Mouse (Mus musculus) olfactory bulb, adult 2 months (tissue): ENCODE data around the gene Zfp750. TPM values are rescaled to one million over a fixed set of nuclear protein-coding genes. Genes with fewer than 3 reads are reported as not detected.

Experiments
- H3K27ac ChIP-seq: fragments of 200-500 bp; 2 replicates; pipeline ENCODE4 v1.5.1; 2012; ENCODE audit warnings: low read depth, low read length; ENCODE audit not compliant: insufficient read depth
- H3K4me1 ChIP-seq: fragments of 200-500 bp; 2 replicates; pipeline ENCODE4 v1.6.1; 2012; ENCODE audit warnings: low read length; ENCODE audit not compliant: control insufficient read depth, insufficient read depth
- H3K4me3 ChIP-seq: fragments of 200-500 bp; 2 replicates; pipeline ENCODE4 v1.5.1; 2012; ENCODE audit warnings: mild to moderate bottlenecking, low read depth, low read length, moderate library complexity; ENCODE audit not compliant: insufficient read depth
- CTCF ChIP-seq: fragments of 200-500 bp; IDR thresholded peaks from 2 replicates; pipeline ENCODE4 v1.5.1; 2012; ENCODE audit warnings: low read depth, mild to moderate bottlenecking, low read length, moderate library complexity; ENCODE audit not compliant: insufficient read depth
- POLR2A ChIP-seq: fragments of 200-500 bp; IDR thresholded peaks from 2 replicates; pipeline ENCODE4 v1.6.1; 2012; ENCODE audit warnings: mild to moderate bottlenecking, low read depth, low read length, moderate library complexity; ENCODE audit not compliant: insufficient read depth
- WGBS: fragments of 180-500 bp; shearing (Covaris S2); methylation state at CpG from one replicate; pipeline ENCODE4 v1.1.7; 2018; 5-methylcytosine and 5-hydroxymethylcytosine counted together
- polyA plus RNA-seq: library from polyadenylated mRNA; stranded (reverse); fragments of >200 nt; gene quantifications from 2 replicates; pipeline ENCODE4 v1.2.4, GENCODE M21; 2012; ENCODE audit warnings: low replicate concordance; ENCODE audit not compliant: missing spikeins, insufficient read depth, insufficient read length

The Zfp750 gene
- polyA plus RNA-seq, 1 experiment, result not detected

DNA sequence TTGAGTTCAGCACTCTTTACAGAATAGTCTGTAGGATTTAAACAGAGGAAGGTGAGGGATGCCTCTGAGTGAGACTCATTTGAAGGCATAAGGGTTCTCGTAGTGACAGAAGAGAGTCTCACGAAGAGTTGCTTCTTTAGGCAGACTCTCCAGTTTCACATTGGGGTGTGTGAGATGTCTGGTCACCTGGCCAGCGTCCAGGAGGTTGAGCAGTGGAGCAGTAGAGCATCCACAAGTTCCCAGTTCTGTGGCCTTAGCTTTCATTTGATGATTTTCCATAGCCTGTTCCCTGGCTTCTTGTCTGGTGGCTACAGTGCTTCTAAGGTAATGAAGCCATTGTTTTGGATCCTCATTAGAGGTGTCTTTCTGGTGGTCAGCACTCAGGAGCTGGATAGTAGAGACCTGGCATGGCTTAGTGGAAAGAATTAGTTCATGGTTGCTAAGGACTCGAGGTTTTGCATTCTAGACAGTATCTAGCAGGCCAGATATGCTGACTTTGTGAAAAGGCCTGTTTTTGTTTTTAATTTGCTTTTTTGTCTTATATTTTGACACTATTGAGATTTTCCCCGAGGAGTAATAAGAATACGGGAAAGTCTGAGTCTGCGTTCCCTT lies 33.8 kb upstream of the Zfp750 start:
- Histone ChIP-seq H3K4me3 (no peak overlapping the region), H3K27ac (no peak overlapping the region), H3K4me1 (peaks cover 15% of the 10 kb centered on the region)
- WGBS, result 82% methylated on average over 7 of the region's 7 CpGs
- TF ChIP-seq CTCF (no peak), POLR2A (no peak)

- 65% methylated on average over 4 of the region's 4 CpGs for WGBS
- Histone ChIP-seq H3K4me3 (no peak overlapping the region), H3K4me1 (peaks cover 15% of the 10 kb centered on the region), H3K27ac (no peak overlapping the region)
- TF ChIP-seq POLR2A (no peak), CTCF (no peak)
These were observed 33.0 kb upstream of the Zfp750 start for GRCm38 (mm10) chr11:121552167-121552566.

- no peak overlapping the region for H3K4me3 ChIP-seq
- peaks cover 15% of the 10 kb centered on the region for H3K4me1 ChIP-seq
- no peak overlapping the region for H3K27ac ChIP-seq
- WGBS, result 87% methylated on average over 5 of the region's 5 CpGs
- TF ChIP-seq POLR2A, result no peak
- TF ChIP-seq CTCF, result no peak
These were observed 32.2 kb upstream of the Zfp750 start for GRCm38 (mm10) chr11:121551206-121551799.

- TF ChIP-seq CTCF (no peak), POLR2A (no peak)
- H3K4me1 ChIP-seq, result peaks cover 15% of the 10 kb centered on the region
- 45% methylated on average over 17 of the region's 17 CpGs for WGBS
- no peak overlapping the region for H3K27ac ChIP-seq
- no peak overlapping the region for H3K4me3 ChIP-seq
These were observed 30.9 kb upstream of the Zfp750 start for GRCm38 (mm10) chr11:121549843-121550647.

DNA sequence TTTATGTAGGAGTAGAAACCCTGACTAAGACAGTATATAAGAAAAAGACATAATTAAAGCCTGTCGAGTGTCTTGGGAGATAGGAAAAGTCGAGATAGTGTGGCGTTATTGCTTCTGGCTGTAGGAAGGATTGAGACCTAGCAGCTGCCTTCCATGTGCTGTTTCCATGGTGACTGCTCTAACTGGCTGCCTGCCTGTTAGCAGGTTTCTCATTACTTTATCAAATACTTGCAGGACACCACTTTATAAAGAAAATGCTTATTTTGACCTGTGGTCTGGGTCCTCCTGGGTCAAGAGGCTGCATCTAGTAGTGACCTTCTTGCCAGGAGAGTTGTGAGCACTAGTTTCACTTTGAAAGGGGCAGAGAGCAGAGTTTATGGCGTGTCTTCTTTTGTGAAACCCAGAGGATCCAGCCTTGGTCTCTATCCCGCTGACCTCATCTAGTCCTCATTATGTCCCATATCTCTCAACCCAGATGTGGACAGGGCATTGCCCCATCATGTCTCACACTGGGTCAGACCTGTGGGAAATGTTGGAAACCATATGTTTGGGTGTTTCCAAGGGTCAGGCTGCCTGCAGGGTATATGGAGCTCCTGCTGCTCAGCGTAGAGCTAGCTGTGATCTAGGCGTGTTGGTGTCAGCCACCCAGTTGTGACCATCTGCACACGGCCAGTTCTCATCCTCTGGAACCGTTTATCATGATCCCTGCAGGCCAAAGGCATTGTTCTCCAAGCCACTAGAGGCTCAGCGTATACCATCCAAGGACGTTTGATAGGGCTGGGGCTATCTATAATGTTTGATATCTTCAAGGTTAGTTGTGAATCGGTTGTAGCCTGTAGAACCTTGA lies 30.1 kb upstream of the Zfp750 start:
- H3K4me1 ChIP-seq, result peaks cover 15% of the 10 kb centered on the region
- whole genome bisulfite sequencing, result 63% methylated on average over 12 of the region's 12 CpGs
- no peak for TF ChIP-seq CTCF
- no peak for TF ChIP-seq POLR2A
- no peak overlapping the region for H3K4me3 ChIP-seq
- no peak overlapping the region for H3K27ac ChIP-seq

- no peak for TF ChIP-seq POLR2A
- no peak for TF ChIP-seq CTCF
- H3K4me1 ChIP-seq, result peaks cover 24% of the 10 kb centered on the region
- H3K4me3 ChIP-seq, result no peak overlapping the region
- WGBS, result 93% methylated on average over 4 of the region's 4 CpGs
- no peak overlapping the region for H3K27ac ChIP-seq
These were observed 28.8 kb upstream of the Zfp750 start for GRCm38 (mm10) chr11:121547925-121548324.

- peaks cover 24% of the 10 kb centered on the region for H3K4me1 ChIP-seq
- TF ChIP-seq CTCF, result no peak
- TF ChIP-seq POLR2A, result no peak
- H3K27ac ChIP-seq, result no peak overlapping the region
- WGBS, result 81% methylated on average over 5 of the region's 5 CpGs
- no peak overlapping the region for H3K4me3 ChIP-seq
These were observed 28.1 kb upstream of the Zfp750 start for GRCm38 (mm10) chr11:121547234-121547633.

DNA sequence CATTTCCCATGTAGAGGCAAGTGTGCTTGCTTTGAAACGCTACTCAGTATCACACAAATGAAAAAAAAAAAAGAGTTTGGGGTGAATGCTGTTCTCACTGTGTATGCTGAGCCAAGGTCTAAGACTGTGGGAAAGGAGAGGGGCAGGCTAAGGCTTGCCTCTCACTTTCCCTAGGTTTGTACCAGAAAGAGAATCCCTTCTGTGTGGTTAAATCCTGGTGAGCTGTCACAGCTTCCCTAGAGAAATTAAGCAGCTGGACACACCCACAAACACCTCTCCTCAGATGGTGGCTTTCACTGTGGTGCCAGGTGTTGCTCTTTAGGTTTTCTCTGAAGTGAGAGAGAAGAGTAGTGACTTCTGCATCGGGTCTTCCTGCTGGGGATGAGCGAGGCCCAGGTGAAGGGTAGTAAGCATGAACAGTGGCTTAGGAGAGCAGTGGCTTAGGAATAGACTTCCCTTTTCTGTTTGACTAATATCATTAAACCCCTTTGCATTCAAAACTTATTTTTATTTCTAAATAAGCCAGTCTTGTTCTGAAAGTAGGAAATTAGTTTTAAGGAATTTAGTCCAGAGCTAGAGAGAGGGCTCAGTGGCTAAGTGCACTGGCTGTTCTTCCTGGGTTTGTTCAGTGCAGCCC lies 26.4 kb upstream of the Zfp750 start:
- peaks cover 19% of the 10 kb centered on the region for H3K4me1 ChIP-seq
- H3K27ac ChIP-seq, result no peak overlapping the region
- 76% methylated on average over 3 of the region's 3 CpGs for WGBS
- no peak overlapping the region for H3K4me3 ChIP-seq
- TF ChIP-seq POLR2A (no peak), CTCF (no peak)

GRCm38 (mm10) chr11:121544755-121545397 lies 25.7 kb upstream of the Zfp750 start:
- Histone ChIP-seq H3K4me3 (no peak overlapping the region), H3K4me1 (peaks cover 17% of the 10 kb centered on the region), H3K27ac (no peak overlapping the region)
- TF ChIP-seq POLR2A (no peak), CTCF (no peak)
- WGBS, result 76% methylated on average over 7 of the region's 7 CpGs
